Mouse (Mus musculus) NIH3T3 (cell line): ENCODE results near the gene Abca9.

Experiments used
- DNase-seq: peaks from one replicate; pipeline ENCODE4 v3.0.0-alpha.2; 2012; ENCODE audit warnings: low read depth

Abca9 gene

GRCm38 (mm10) chr11:110061032-110061431, 107.0 kb downstream of the Abca9 start:
- DNase-seq, result no peak

- DNase-seq, result no peak
These were observed 107.9 kb downstream of the Abca9 start for GRCm38 (mm10) chr11:110060127-110060526.

- DNase-seq, result no peak
These were observed 114.3 kb downstream of the Abca9 start for GRCm38 (mm10) chr11:110053681-110054080.
